Mouse (Mus musculus): ENCODE measurements around the gene Ttc13.

DNA sequence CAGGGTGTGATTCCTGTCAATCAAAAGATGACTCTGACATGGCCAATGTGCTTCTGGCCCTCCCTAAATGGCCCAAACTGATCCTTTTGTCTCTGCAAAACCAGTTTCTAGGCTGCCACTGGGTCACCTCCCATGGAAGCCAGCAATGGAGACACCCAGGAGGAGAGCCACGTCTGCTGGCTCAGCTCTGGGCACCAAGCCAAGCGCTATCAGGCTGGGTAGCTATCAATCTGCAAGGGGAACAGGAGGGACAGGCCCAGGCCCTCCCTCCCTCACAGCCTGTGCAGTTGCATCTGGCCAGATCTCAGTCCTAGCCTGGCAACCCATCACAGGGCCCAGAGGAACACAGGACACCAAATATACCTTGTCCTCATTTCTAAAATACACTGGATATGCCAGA is 63.4 kb downstream of the Ttc13 start:
- TF ChIP-seq POLR2A (IDR thresholded peaks at IDR 0.05; ENCODE audit: extremely low read depth, insufficient read depth, low read length) (no peak), CTCF (IDR thresholded peaks at IDR 0.05; ENCODE audit: low read depth, low read length) (no peak)

Data from liver, adult 2 months (tissue).